In genomic region chr5:136403565-136403961, GRCm38 (mm10) we compare ENCODE assay signal across 8 mouse cellular contexts.
DNase-seq lines count a peak whose midpoint lies in the region; ATAC-seq lines count a peak whose summit lies in the region.

No protein-coding gene starts in this region.

- ATAC-seq in hindbrain, embryonic 11.5 days (ENCODE audit: low FRiP score): peak; percentile 63; the same call in 1 of the 2 replicates
- ATAC-seq in limb, embryonic 12.5 days (ENCODE audit: insufficient number of reproducible peaks, insufficient read depth, low FRiP score, low TSS enrichment, low read depth): peak; percentile 96
- ATAC-seq in neural tube, embryonic 13.5 days (ENCODE audit: low read depth): peak; percentile 89
- ATAC-seq in activated CD4-positive, CD25-positive, alpha-beta regulatory T cell, adult 4 months: no peak

- H3K4me1 ChIP-seq in hindbrain, embryonic 11.5 days (replicated peaks; ENCODE audit: control insufficient read depth, insufficient read depth, low read length): no peaks in the 10 kb centered on the region
- peaks cover 22% of the 10 kb centered on the region for H3K4me1 ChIP-seq in limb, embryonic 12.5 days (replicated peaks)
- peaks cover 20% of the 10 kb centered on the region for H3K4me1 ChIP-seq in neural tube, embryonic 13.5 days (replicated peaks)

- peak; percentile 34 for DNase-seq in cerebellum, adult 9-11 months
- no peak for DNase-seq in cerebellum, adult 11 months
- peak; percentile 52 for DNase-seq in brain, adult 2 months (ENCODE audit: low read depth, low spot score)
- peak; percentile 32 for DNase-seq in gastrocnemius, adult 18-20 months (ENCODE audit: low spot score)
- DNase-seq in hindbrain, embryonic 11.5 days (ENCODE audit: low spot score): peak; percentile 44

- H3K4me2 ChIP-seq in hindbrain, embryonic 11.5 days (replicated peaks; ENCODE audit: low read depth, low read length): no peak overlapping the region
- peak overlapping the region; percentile 39 for H3K4me2 ChIP-seq in limb, embryonic 12.5 days
- peak overlapping the region; percentile 42 for H3K4me2 ChIP-seq in neural tube, embryonic 13.5 days

- no peaks in the 10 kb centered on the region for H3K36me3 ChIP-seq in hindbrain, embryonic 11.5 days (ENCODE audit: control insufficient read depth, insufficient read depth, low read length)
- peaks cover 10% of the 10 kb centered on the region for H3K36me3 ChIP-seq in limb, embryonic 12.5 days
- H3K36me3 ChIP-seq in neural tube, embryonic 13.5 days: peaks cover 19% of the 10 kb centered on the region

- WGBS in hindbrain, embryonic 11.5 days: 71% methylated on average over 19 of the region's 19 CpGs
- WGBS in limb, embryonic 12.5 days: 12% methylated on average over 19 of the region's 19 CpGs
- WGBS in neural tube, embryonic 13.5 days: 22% methylated on average over 19 of the region's 19 CpGs

- H3K4me3 ChIP-seq in hindbrain, embryonic 11.5 days (ENCODE audit: low read depth, low read length): no peak overlapping the region
- H3K4me3 ChIP-seq in limb, embryonic 12.5 days (replicated peaks): no peak overlapping the region
- no peak overlapping the region for H3K4me3 ChIP-seq in neural tube, embryonic 13.5 days

- H3K9me3 ChIP-seq in hindbrain, embryonic 11.5 days (ENCODE audit: control insufficient read depth, low read length): no peaks in the 10 kb centered on the region
- H3K9me3 ChIP-seq in limb, embryonic 12.5 days: peaks cover 7% of the 10 kb centered on the region; the same call in 1 of the 2 replicates
- no peaks in the 10 kb centered on the region for H3K9me3 ChIP-seq in neural tube, embryonic 13.5 days

- H3K27ac ChIP-seq in hindbrain, embryonic 11.5 days (ENCODE audit: low read depth, low read length): peak overlapping the region; percentile 51; the same call in 1 of the 2 replicates
- H3K27ac ChIP-seq in limb, embryonic 12.5 days: peak overlapping the region; percentile 69
- H3K27ac ChIP-seq in neural tube, embryonic 13.5 days (replicated peaks): peak overlapping the region; percentile 77

- H3K27me3 ChIP-seq in hindbrain, embryonic 11.5 days (ENCODE audit: control insufficient read depth, insufficient read depth, low read length): no peaks in the 10 kb centered on the region
- H3K27me3 ChIP-seq in limb, embryonic 12.5 days: peaks cover 24% of the 10 kb centered on the region
- no peaks in the 10 kb centered on the region for H3K27me3 ChIP-seq in neural tube, embryonic 13.5 days

- no peak overlapping the region for H3K9ac ChIP-seq in hindbrain, embryonic 11.5 days (ENCODE audit: low read depth, low read length)
- H3K9ac ChIP-seq in limb, embryonic 12.5 days (replicated peaks): no peak overlapping the region
- no peak overlapping the region for H3K9ac ChIP-seq in neural tube, embryonic 13.5 days
